Mouse (Mus musculus) lung, postnatal 14 days (tissue): Measurements from ENCODE around the gene Nckap5.

ENCODE experiments used
- DNase-seq: peaks from one replicate; pipeline ENCODE4 v3.0.0; 2021

Gene Nckap5

GRCm38 (mm10) chr1:126608586-126608985 is 222.0 kb downstream of the Nckap5 start:
- DNase-seq, result no peak

GRCm38 (mm10) chr1:126606189-126607080 is 224.2 kb downstream of the Nckap5 start:
- no peak for DNase-seq

- peak; percentile 72 for DNase-seq
Observed at GRCm38 (mm10) chr1:126604551-126604950, 226.0 kb downstream of the Nckap5 start.

GRCm38 (mm10) chr1:126603771-126604515 is 226.7 kb downstream of the Nckap5 start:
- no peak for DNase-seq

- DNase-seq, result no peak
Observed at GRCm38 (mm10) chr1:126600596-126600995, 230.0 kb downstream of the Nckap5 start.

DNA sequence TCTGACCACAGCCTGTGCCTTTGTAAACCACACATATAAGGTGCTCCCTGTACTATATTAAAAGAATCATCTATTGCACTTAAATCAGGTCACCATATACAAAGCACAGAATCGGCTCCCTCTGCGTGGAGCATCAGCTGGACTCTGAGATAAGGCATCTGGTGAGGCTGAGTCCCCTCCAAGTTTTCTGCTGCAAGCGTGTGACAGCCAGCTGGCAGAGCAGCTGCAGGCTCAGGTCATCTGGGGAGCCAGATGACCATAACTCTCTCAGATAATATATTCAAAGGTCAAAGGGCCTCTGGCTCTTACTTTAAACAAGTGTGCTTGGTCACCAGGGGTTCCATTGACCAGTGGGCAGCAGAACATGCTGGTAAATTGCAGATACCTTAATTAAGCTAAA is 233.2 kb downstream of the Nckap5 start:
- peak; percentile 25 for DNase-seq

DNA sequence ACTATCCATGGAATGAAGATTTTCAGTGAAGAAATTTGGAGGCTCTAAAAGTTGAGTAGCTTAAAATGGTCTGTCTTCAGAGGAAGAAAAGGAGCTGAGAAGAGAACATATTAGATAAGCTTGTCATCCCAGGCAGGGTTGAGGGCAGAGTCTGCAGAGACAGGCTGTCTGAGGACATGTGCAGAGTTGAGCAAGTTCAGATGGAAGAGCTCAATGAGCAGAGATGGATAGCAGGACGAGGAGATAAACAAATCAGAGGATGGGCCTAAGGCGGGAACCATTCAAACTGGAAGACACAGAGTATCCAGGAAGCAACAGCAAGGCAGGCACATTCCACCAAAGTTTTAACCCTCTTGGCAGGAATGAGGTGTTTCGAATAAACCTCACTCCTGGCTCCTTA is 235.8 kb downstream of the Nckap5 start:
- DNase-seq, result no peak

DNA sequence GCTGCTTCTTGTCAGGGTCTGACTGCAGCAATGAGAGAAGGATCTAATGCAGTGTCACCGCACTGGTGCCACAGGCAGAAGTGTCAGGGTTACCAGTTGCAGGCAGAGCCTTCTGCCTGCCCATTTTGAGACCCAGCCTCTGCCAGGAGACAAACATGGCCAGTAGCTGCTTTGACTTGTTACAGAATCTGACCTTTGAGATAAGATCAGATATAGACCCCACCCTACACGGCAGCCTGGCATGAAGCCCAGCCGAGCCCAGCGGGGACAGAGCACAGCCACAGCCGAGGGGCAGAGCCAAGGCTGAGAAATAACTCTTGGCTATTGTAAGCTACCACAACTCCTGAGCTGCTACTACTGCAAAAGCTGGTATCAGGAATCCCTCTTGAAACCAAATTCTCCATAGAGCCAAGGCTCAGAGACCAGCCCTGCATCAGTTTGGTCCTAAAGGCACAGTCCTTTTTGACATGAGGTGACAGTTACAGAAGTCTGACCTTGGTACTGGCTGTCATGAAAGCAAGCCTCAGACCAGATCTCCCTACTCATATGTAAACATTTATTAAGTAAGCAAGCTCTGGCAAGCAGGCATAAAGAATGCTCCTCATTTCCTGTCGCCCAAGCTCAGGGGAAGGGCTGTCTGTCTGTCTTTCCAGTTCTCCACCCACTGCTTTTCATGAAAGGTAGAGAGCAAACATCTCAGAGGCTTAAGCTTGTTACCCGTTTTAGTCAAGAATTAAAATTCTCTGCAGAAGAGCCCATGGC is 237.4 kb downstream of the Nckap5 start:
- DNase-seq, result peak; percentile 87

GRCm38 (mm10) chr1:126590911-126591310 is 239.7 kb downstream of the Nckap5 start:
- DNase-seq, result no peak

DNA sequence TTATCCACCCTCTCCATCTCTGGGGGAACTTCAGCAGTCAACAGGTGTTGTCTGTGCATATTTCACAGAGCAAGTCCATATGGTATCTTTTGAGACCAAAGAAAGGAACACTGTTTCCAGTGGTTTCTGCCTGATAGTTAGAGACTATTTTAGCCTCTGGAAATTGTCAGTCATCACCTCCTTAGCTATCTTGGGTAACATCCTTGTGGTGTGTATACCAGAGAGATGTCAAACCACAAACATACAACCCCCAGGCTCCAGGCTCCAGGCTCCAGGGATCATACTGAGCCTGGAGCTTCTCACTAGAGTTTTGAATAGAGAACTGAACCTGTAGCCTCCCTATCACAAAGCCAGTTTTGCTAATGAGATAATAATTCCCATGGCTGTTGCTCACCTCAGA is 252.4 kb downstream of the Nckap5 start:
- no peak for DNase-seq

DNA sequence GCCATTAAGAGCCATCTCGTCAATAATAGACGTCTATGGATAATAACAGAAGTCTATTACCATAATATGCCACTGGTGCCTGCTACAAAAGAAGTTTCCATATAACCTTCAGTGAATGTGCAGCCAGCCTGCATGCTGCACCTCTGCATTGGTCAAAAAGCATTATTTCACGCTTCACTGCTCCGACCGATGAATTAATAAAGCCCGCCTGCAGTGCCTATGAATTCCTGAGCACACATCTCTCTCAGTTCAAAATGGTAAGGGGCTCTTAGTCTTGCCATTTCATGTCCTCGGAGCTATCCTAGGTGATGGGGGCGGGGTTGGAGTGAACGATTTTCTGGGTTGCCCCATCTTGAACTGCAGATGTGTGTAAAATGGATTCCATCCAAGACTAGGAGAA is 256.3 kb downstream of the Nckap5 start:
- DNase-seq, result no peak

GRCm38 (mm10) chr1:126573714-126574113 is 256.9 kb downstream of the Nckap5 start:
- DNase-seq, result no peak

DNA sequence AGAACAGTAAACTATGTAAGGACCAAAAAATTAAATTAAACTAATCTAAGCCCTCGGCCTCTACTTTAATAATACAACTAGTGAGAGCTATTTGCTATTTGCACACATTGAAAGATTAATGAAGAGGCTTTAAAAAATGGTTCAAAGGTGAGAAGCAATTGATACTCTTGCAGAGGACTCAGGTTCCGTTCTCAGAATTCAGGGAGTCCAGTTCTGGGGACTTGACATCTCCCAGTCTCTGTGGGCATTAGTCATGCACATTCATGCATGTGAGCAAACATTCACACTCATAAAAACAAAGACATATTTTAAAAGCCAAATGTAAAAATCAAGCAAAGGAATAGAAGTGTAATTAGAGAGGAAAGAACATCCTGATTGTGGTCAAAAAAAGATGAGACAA is 257.5 kb downstream of the Nckap5 start:
- no peak for DNase-seq

GRCm38 (mm10) chr1:126569611-126570238 is 260.9 kb downstream of the Nckap5 start:
- no peak for DNase-seq

DNA sequence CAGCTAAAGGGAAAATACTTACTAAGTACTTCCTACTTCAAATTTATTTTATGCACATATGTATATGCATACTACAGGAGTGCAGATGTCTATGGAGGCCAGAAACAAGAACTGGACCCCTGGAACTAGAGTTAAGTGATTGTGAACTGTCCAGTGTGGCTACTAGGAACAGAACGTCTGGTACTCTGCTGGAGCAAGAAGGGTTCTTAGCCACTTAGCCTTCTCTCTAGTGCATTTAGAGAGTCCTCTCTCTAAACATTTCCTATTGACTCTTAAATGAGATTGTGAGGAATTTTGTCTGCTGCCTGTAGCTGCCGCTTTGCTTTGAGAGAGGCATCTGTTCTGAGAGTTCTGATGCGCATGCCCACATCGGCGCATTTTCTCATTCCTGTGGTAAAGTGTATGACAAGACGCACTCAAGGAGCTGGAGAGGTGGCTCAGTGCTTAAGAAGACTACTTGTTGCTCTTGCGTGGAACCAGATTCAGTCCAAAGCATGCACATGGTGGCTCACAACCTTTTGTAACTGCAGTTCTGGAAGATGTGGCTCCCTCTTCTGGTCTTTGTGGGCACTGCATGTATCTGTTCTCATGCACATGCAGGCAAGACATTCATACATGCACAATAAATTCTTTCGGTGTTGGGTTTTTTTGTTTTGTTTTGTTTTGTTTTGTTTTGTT is 261.9 kb downstream of the Nckap5 start:
- peak; percentile 78 for DNase-seq

DNA sequence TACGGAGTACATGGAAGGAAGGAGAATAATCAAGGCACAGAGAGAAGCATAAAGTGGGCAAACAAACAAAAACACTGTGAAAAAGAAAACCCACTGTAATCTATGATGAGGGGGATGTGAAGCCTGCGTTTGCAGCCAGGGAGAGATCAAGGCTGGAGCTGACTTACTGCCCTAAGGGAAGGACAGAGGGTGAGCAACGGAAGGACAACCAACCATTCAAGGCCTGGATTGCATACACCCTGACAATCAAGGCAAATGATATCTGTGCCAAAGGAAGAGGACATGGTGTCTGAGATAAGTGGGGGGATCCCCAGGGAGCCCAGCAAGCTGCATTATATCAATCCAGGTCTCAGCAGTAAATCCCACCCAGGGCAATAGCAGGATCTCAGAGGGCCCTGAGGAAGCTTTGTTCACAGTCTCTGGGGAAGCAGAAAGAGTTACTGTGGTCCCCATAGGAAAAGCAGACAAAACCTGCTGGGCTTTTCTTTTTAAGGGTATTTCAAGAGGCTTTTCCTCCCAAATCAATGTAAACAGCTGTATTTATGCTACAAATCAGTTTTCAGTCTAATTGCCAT is 265.4 kb downstream of the Nckap5 start:
- DNase-seq, result no peak

DNA sequence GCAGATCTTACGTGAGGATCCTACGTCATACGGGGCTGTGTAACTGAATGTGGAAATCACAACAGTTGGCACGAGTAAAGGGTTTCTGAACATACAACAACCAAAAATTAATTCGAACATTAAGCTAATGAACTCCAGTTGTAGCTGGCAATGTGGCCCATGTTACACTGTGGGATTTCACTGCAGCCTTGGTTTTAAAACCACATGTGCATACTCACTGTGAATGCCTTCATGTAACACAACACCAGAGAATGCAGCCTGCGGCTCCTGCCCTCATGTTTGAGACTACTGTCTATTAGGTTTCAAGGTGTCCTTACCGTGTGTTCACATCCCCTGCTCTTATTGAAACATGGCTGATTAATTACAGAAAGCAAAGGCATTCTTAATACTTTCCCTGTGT is 269.7 kb downstream of the Nckap5 start:
- DNase-seq, result no peak

- no peak for DNase-seq
Observed at GRCm38 (mm10) chr1:126557791-126558294, 272.8 kb downstream of the Nckap5 start.

DNA sequence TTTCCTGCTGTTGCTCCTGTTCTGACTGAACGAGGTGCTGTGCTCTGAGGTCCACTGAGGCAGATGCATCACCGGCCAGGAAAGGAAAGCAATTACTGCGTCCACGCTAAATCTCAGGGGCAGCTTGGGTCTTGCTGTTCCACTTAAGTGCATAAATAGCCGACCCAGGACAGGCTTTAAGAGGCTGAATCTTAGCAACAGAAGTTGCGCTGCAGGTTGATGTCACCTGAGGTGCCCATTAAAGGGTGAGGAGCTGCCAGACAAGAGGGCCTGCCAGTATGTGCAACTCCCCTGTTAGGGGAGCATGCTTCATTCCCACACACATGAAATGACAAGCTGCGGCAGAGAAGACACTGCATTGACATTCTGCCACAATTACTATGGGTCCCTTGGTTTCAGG is 282.6 kb downstream of the Nckap5 start:
- DNase-seq, result no peak

- DNase-seq, result no peak
Observed at GRCm38 (mm10) chr1:126544471-126544870, 286.1 kb downstream of the Nckap5 start.

DNA sequence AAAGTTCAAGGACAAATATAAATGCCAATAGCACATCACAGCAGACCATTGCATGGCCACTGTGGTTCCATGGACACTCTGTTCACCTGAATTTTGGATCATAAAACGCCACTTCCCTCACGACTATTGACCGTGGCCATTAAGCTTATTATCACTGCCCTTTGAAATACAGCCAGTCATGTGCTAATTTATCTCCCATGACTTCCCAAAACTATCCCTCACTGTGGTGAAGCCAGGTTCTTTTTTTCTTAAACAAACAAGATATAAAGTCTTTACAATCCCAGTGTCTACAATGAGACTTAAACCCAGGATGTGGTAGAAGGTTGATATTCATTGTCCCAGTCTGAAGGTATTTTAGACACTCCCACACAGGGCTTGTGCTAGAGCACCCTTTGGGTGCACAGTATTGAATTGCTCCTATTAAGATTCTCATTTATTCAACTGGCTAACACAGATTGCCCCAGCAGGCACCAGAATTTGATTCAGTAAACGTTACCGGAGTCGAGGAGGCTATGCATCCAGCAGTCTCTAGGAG is 293.3 kb downstream of the Nckap5 start:
- no peak for DNase-seq
